ENCODE assay signal across 14 mouse cellular contexts in the genomic region with DNA sequence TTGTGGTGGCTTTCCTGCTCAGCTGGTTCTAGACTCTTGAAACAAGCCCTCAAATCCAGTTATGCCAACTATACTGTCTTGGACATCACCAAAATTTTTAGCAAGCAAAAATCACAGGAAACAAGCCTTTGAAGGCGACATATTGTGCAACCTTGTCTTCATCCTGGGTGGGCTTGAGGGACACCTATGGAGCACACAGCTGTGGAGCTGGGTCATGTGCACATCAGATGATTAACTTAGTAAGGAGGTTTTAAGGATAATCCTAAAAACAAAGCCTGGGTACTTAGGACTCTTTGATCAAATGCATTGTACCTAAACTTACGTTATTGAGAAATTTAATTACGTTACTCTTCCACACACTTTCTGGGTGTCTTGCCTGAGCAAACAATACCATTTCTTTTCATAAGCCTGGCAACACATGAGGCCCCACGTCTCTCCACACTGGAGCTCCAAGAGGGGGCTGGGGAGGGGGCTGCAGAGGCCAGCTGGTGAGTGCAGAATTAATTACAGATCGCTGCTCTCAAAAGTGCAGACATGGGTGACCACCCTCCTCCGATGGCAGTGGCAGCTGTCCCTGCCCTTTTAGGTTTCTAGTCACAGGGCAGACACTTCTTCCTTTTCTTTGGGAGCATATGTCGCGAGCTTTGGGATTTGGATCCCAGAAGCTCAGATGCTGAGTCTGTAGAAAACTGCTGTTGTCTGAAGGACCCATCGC. TPM values are rescaled to one million over a fixed set of nuclear protein-coding genes. Genes with fewer than 3 reads are reported as not detected.
DNase-seq lines count a peak whose midpoint lies in the region; ATAC-seq and TF ChIP-seq lines count a peak whose summit lies in the region.
"Had no signal": no experiment of that assay in that cellular context is flagged by ENCODE, and none has a peak within 500 bp of the region (broad histone marks: within the 10 kb centered on the region; RNA-seq: fewer than 3 reads in every experiment).

No protein-coding gene starts in this region.

- no peak overlapping the region for H3K9ac ChIP-seq in limb, embryonic 14.5 days (ENCODE audit: low read depth, low read length, severe bottlenecking)
- H3K9ac ChIP-seq in forebrain, embryonic 13.5 days, result no peak overlapping the region
- H3K9ac ChIP-seq: intestine, embryonic 15.5 days; liver, embryonic 15.5 days had no signal

- WGBS in limb, embryonic 14.5 days, result 57% methylated on average over 9 of the region's 9 CpGs
- 67% methylated on average over 9 of the region's 9 CpGs for WGBS in limb, embryonic 10.5 days
- 23% methylated on average over 9 of the region's 9 CpGs for WGBS in forebrain, embryonic 13.5 days

- intact Hi-C loops in heart, postnatal 10 days (cut with DNase I), result no loop called here

- H3K4me1 ChIP-seq in limb, embryonic 14.5 days (ENCODE audit: control insufficient read depth, insufficient read depth, low read length), result no peaks in the 10 kb centered on the region
- peaks cover 6% of the 10 kb centered on the region; the same call in 1 of the 2 replicates for H3K4me1 ChIP-seq in limb, embryonic 10.5 days
- peaks cover 27% of the 10 kb centered on the region for H3K4me1 ChIP-seq in forebrain, embryonic 13.5 days
- H3K4me1 ChIP-seq: intestine, embryonic 15.5 days; liver, embryonic 15.5 days; megakaryocyte, embryonic 14.5 days had no signal

- H3K27ac ChIP-seq in limb, embryonic 14.5 days (replicated peaks; ENCODE audit: low read depth, low read length), result no peak overlapping the region
- no peak overlapping the region for H3K27ac ChIP-seq in limb, embryonic 10.5 days
- no peak overlapping the region for H3K27ac ChIP-seq in forebrain, embryonic 13.5 days
- H3K27ac ChIP-seq: intestine, embryonic 15.5 days; liver, embryonic 15.5 days had no signal

- no peaks in the 10 kb centered on the region for H3K9me3 ChIP-seq in limb, embryonic 14.5 days (ENCODE audit: control insufficient read depth, low read length)
- no peaks in the 10 kb centered on the region for H3K9me3 ChIP-seq in limb, embryonic 10.5 days (replicated peaks)
- no peaks in the 10 kb centered on the region for H3K9me3 ChIP-seq in forebrain, embryonic 13.5 days (replicated peaks)
- H3K9me3 ChIP-seq: intestine, embryonic 15.5 days; liver, embryonic 15.5 days; megakaryocyte, embryonic 14.5 days had no signal

- no peaks in the 10 kb centered on the region for H3K36me3 ChIP-seq in limb, embryonic 14.5 days (ENCODE audit: control insufficient read depth, insufficient read depth, low read length)
- H3K36me3 ChIP-seq in limb, embryonic 10.5 days, result no peaks in the 10 kb centered on the region
- H3K36me3 ChIP-seq in forebrain, embryonic 13.5 days (ENCODE audit: poor library complexity, severe bottlenecking), result no peaks in the 10 kb centered on the region
- H3K36me3 ChIP-seq: intestine, embryonic 15.5 days; liver, embryonic 15.5 days had no signal

- H3K27me3 ChIP-seq in limb, embryonic 14.5 days (ENCODE audit: control insufficient read depth, insufficient read depth, low read length), result no peaks in the 10 kb centered on the region
- H3K27me3 ChIP-seq in limb, embryonic 10.5 days (ENCODE audit: low read depth, poor library complexity, severe bottlenecking), result no peaks in the 10 kb centered on the region
- no peaks in the 10 kb centered on the region for H3K27me3 ChIP-seq in forebrain, embryonic 13.5 days
- H3K27me3 ChIP-seq: intestine, embryonic 15.5 days; liver, embryonic 15.5 days; megakaryocyte, embryonic 14.5 days had no signal

- peak; percentile 30; the same call in 1 of the 2 replicates for ATAC-seq in limb, embryonic 14.5 days (ENCODE audit: low FRiP score, low read depth)
- peak; percentile 33; the same call in 1 of the 2 replicates for ATAC-seq in forebrain, embryonic 13.5 days
- ATAC-seq: intestine, embryonic 15.5 days had no signal

- no peak for TF ChIP-seq POLR2A in limb, embryonic 14.5 days (IDR thresholded peaks at IDR 0.05; ENCODE audit: borderline replicate concordance, extremely low read depth, insufficient read depth, insufficient read length)

- no peak overlapping the region for H3K4me2 ChIP-seq in limb, embryonic 14.5 days (replicated peaks; ENCODE audit: low read depth, low read length, severe bottlenecking)
- H3K4me2 ChIP-seq in forebrain, embryonic 13.5 days, result no peak overlapping the region
- H3K4me2 ChIP-seq: intestine, embryonic 15.5 days; liver, embryonic 15.5 days had no signal

- DNase-seq in limb, embryonic 14.5 days (ENCODE audit: low spot score), result no peak
- no peak for DNase-seq in limb, embryonic 10.5 days (ENCODE audit: low spot score)
- DNase-seq in mesoderm, embryonic 11.5 days (ENCODE audit: low read depth, low spot score), result peak; percentile 20
- peak; percentile 65 for DNase-seq in retina, postnatal 1 day
- DNase-seq in kidney, postnatal 4 days, result no peak
- DNase-seq in heart, postnatal 10 days, result no peak
- DNase-seq in layer of hippocampus, postnatal 36 days, result no peak
- DNase-seq: cerebellum, postnatal 36 days; spleen, adult 18-20 months; thymus, adult 2 months had no signal

- H3K4me3 ChIP-seq in limb, embryonic 14.5 days (replicated peaks; ENCODE audit: low read length), result no peak overlapping the region
- no peak overlapping the region for H3K4me3 ChIP-seq in limb, embryonic 10.5 days
- no peak overlapping the region for H3K4me3 ChIP-seq in forebrain, embryonic 13.5 days
- H3K4me3 ChIP-seq: intestine, embryonic 15.5 days; liver, embryonic 15.5 days; megakaryocyte, embryonic 14.5 days had no signal

RNA-seq across cellular contexts. Expression of gene Myo16, which starts 19.5 kb away (rescaled TPM):
- polyA plus RNA-seq in limb, embryonic 14.5 days (2012; rRNA removed), result 0.98 and 1.2 TPM in 2 replicates
- polyA plus RNA-seq in limb, embryonic 14.5 days (2014; fragmentation: Nextera tagmentation; extraction: Ambion mirVana), result 0.55 and 0.59 TPM in 2 replicates
- 0.08 and 0.20 TPM in 2 replicates for polyA plus RNA-seq in limb, embryonic 10.5 days (2016; fragmentation: Nextera tagmentation; extraction: Ambion mirVana)
- polyA plus RNA-seq in forebrain, embryonic 13.5 days (2015; fragmentation: Nextera tagmentation; extraction: Ambion mirVana), result 2.0 and 2.6 TPM in 2 replicates
- 1 to 10 TPM; 7.6 to 8.0 TPM for total RNA-seq in heart, postnatal 10 days (2021)
- 10 to 100 TPM; 21.0 to 22.7 TPM for total RNA-seq in layer of hippocampus, postnatal 36 days (2021)

Comparison
In these comparisons a context has a peak if more than half of its experiments do, and no peak if none do; other contexts are left out.
1. DNase-seq: peak in mesoderm, embryonic 11.5 days (single experiment) and retina, postnatal 1 day (single experiment); none in limb, embryonic 14.5 days (single experiment), limb, embryonic 10.5 days (single experiment), kidney, postnatal 4 days (0 of 2), heart, postnatal 10 days (0 of 2) and layer of hippocampus, postnatal 36 days (0 of 2).